8 mouse cellular contexts compared by ENCODE assay signal in genomic region chr1:106735586-106735985, GRCm38 (mm10). TPM values are rescaled to one million over a fixed set of nuclear protein-coding genes. Genes with fewer than 3 reads are reported as not detected.
DNase-seq lines count a peak whose midpoint lies in the region; ATAC-seq and TF ChIP-seq lines count a peak whose summit lies in the region.

No protein-coding gene starts in this region.

- no peaks in the 10 kb centered on the region for H3K27me3 ChIP-seq in testis, adult 2 months (ENCODE audit: control insufficient read depth, insufficient read depth, low read length)
- H3K27me3 ChIP-seq in cerebellum, adult 2 months (ENCODE audit: control insufficient read depth, insufficient read depth, low read length): no peaks in the 10 kb centered on the region

- no peak overlapping the region for H3K27ac ChIP-seq in testis, adult 2 months (ENCODE audit: control insufficient read depth, insufficient read depth, low read depth, low read length)
- no peak overlapping the region for H3K27ac ChIP-seq in cerebellum, adult 2 months (ENCODE audit: insufficient read depth, low read length)

- no peak overlapping the region for H3K4me3 ChIP-seq in testis, adult 2 months (ENCODE audit: control insufficient read depth, low read depth, low read length)
- no peak overlapping the region for H3K4me3 ChIP-seq in cerebellum, adult 2 months (replicated peaks; ENCODE audit: insufficient read depth, low read depth, low read length)

- peak; percentile 40 to 52 for DNase-seq in heart, postnatal 14 days
- no peak for DNase-seq in heart, postnatal 25 days (ENCODE audit: low spot score)
- no peak for DNase-seq in testis, postnatal 10 days (ENCODE audit: low spot score)
- DNase-seq in cerebellum, adult 2 months: peak; percentile 57 to 65
- DNase-seq in testis, postnatal 14 days (ENCODE audit: low spot score): no peak

- 49% methylated on average over 2 of the region's 2 CpGs for WGBS in cerebellum, adult 2 months

- TF ChIP-seq CTCF in testis, adult 2 months (IDR thresholded peaks at IDR 0.05; ENCODE audit: control insufficient read depth, insufficient read depth, insufficient replicate concordance, low read depth, low read length): peak; percentile 14; the same call in 1 of the 2 replicates
- peak; percentile 80 for TF ChIP-seq CTCF in cerebellum, adult 2 months (IDR thresholded peaks at IDR 0.05; ENCODE audit: borderline replicate concordance, insufficient read depth, low read depth, low read length)

- no peak for TF ChIP-seq POLR2A in testis, adult 2 months (IDR thresholded peaks at IDR 0.05; ENCODE audit: control insufficient read depth, low read depth, low read length)
- TF ChIP-seq POLR2A in cerebellum, adult 2 months (IDR thresholded peaks at IDR 0.05; ENCODE audit: borderline replicate concordance, insufficient read depth, low read length): no peak

- intact Hi-C loops in heart, postnatal 14 days (cut with DNase I): loop anchor here (5.0 kb wide), 1 partner anchor 308 kb away; no protein-coding TSS in a partner anchor
- intact Hi-C loops in heart, postnatal 25 days (cut with DNase I): loop anchor here (5.0 kb wide), 3 partner anchors 82 to 308 kb away; no protein-coding TSS in a partner anchor

- no peaks in the 10 kb centered on the region for H3K4me1 ChIP-seq in testis, adult 2 months (ENCODE audit: control insufficient read depth, insufficient read depth, low read length)
- peaks cover 3% of the 10 kb centered on the region for H3K4me1 ChIP-seq in cerebellum, adult 2 months (ENCODE audit: control insufficient read depth, insufficient read depth, low read length)

- peak; percentile 71 for ATAC-seq in inflammation-experienced regulatory T-cells, adult 6 months
- ATAC-seq in monocyte, adult 5-6 weeks (replicated peaks; ENCODE audit: insufficient number of reproducible peaks, low FRiP score, low TSS enrichment, poor library complexity, severe bottlenecking): 0 out of 2 replicates have a peak, but pooled peaks have one; percentile 58

- no peaks in the 10 kb centered on the region for H3K36me3 ChIP-seq in testis, adult 2 months (ENCODE audit: control insufficient read depth, insufficient read depth, low read length)

RNA-seq across cellular contexts. Expression of gene Bcl2, which starts 21.5 kb away (rescaled TPM):
- total RNA-seq in heart, postnatal 14 days (2021): 1 to 10 TPM; 5.6 to 7.0 TPM
- total RNA-seq in heart, postnatal 25 days (2021): 1 to 10 TPM; 3.7 to 4.4 TPM
- polyA plus RNA-seq in testis, adult 2 months (2012; rRNA removed): 0.11 and 0.12 TPM in 2 replicates
- polyA plus RNA-seq in cerebellum, adult 2 months (2012; rRNA removed): 3.9 and 4.6 TPM in 2 replicates
- 100 to 1,000 TPM in 2 of 3 experiments, 10 to 100 TPM in 1; 22.7 to 169 (median 147) TPM for polyA plus RNA-seq in inflammation-experienced regulatory T-cells, adult 6 months (2017; shearing (Covaris generic))
- total RNA-seq in monocyte, adult 5-6 weeks (2017): 64.9 to 109 TPM (median 65.0 TPM) in 3 replicates

RNA-seq across cellular contexts. Expression of gene Kdsr, which starts 23.9 kb away (rescaled TPM):
- total RNA-seq in heart, postnatal 14 days (2021): 1 to 10 TPM; 6.2 to 9.0 TPM
- total RNA-seq in heart, postnatal 25 days (2021): 1 to 10 TPM; 6.1 to 6.9 TPM
- polyA plus RNA-seq in testis, adult 2 months (2012; rRNA removed): 1.5 and 2.3 TPM in 2 replicates
- polyA plus RNA-seq in cerebellum, adult 2 months (2012; rRNA removed): 18.7 and 20.5 TPM in 2 replicates
- polyA plus RNA-seq in inflammation-experienced regulatory T-cells, adult 6 months (2017; shearing (Covaris generic)): 10 to 100 TPM; 23.5 to 28.7 (median 24.2) TPM
- 16.3 to 26.0 TPM (median 25.0 TPM) in 3 replicates for total RNA-seq in monocyte, adult 5-6 weeks (2017)

Comparison
In these comparisons a context has a peak if more than half of its experiments do, and no peak if none do; other contexts are left out.
1. DNase-seq: peak in heart, postnatal 14 days (2 of 2) and cerebellum, adult 2 months (2 of 2); none in heart, postnatal 25 days (single experiment), testis, postnatal 10 days (single experiment) and testis, postnatal 14 days (single experiment).